Mouse (Mus musculus): Measurements from ENCODE around the gene Gm28372. TPM values are rescaled to one million over a fixed set of nuclear protein-coding genes. Genes with fewer than 3 reads are reported as not detected.

Gm28372 gene
- total and polyA plus RNA-seq, 3 experiments = not detected

- TF ChIP-seq TCF12 (IDR thresholded peaks at IDR 0.05; ENCODE audit: low read depth, low read length) (no peak; the same call in 1 of the 2 replicates), UBTF (IDR thresholded peaks at IDR 0.05; ENCODE audit: borderline replicate concordance, insufficient read depth, low read depth, low read length) (no peak), TAL1 (IDR thresholded peaks at IDR 0.05; ENCODE audit: low read length) (no peak), HCFC1 (IDR thresholded peaks at IDR 0.05; ENCODE audit: low read depth, low read length) (peak; percentile 93)
Measured at GRCm38 (mm10) chr2:130424126-130424853, 19.3 kb downstream of the Gm28372 start, which contains the start of the genes Vps16 and Pced1a (continued).

GRCm38 (mm10) chr2:130425112-130425511, 20.1 kb downstream of the Gm28372 start:
- Histone ChIP-seq H3K36me3 (ENCODE audit: control insufficient read depth in 1 of 2, insufficient read depth in 2 of 2, low read length in 2 of 2) (peaks cover 1 to 37% of the 10 kb centered on the region in 2 experiments; a peak in 3 of 4 replicates), H3K4me3 (ENCODE audit: control insufficient read depth in 1 of 2, insufficient read depth in 1 of 2, low read depth in 2 of 2, low read length in 2 of 2) (peak overlapping the region; percentile 76 to 81), H3K79me2 (ENCODE audit: control insufficient read depth, insufficient read depth, low read length, poor library complexity) (peaks cover 47% of the 10 kb centered on the region), H3K27me3 (ENCODE audit: control insufficient read depth in 1 of 2, insufficient read depth in 2 of 2, low read length in 2 of 2) (no peaks in the 10 kb centered on the region), H3K27ac (ENCODE audit: control insufficient read depth, low read depth, low read length) (peak overlapping the region; percentile 76), H3K9ac (ENCODE audit: control insufficient read depth, low read depth, low read length, poor library complexity, severe bottlenecking) (peak overlapping the region; percentile 92), H3K9me3 (replicated peaks; ENCODE audit: insufficient read depth, low read length) (no peaks in the 10 kb centered on the region), H3K4me1 (ENCODE audit: control insufficient read depth in 1 of 2, insufficient read depth in 2 of 2, low read length in 2 of 2) (peaks cover 20 to 34% of the 10 kb centered on the region in 2 experiments)
- DNase-seq (ENCODE audit: low read depth, low spot score) = no peak
- TF ChIP-seq SIN3A (IDR thresholded peaks at IDR 0.05; ENCODE audit: low read length) (no peak), CTCF (IDR thresholded peaks at IDR 0.05 in 2 of 3, conservative IDR thresholded peaks at IDR 0.05 in 1 of 3; ENCODE audit: control insufficient read depth in 1 of 3, insufficient read depth in 1 of 3, low read depth in 2 of 3, low read length in 3 of 3, poor library complexity in 1 of 3, severe bottlenecking in 1 of 3) (peak in 1 of 3 experiments; percentile 32; a peak in 2 of 6 replicates), RAD21 (IDR thresholded peaks at IDR 0.05; ENCODE audit: low read depth, low read length) (peak; percentile 39), GATA1 (IDR thresholded peaks at IDR 0.05; ENCODE audit: low read depth, low read length) (peak; percentile 12; the same call in 1 of the 2 replicates), ZC3H11A (IDR thresholded peaks at IDR 0.05; ENCODE audit: low read depth, low read length) (0 out of 2 replicates have a peak, but pooled peaks have one; percentile 18)

- no peaks in the 10 kb centered on the region for H3K9me3 ChIP-seq (replicated peaks; ENCODE audit: insufficient read depth, low read length)
- H3K27ac ChIP-seq (ENCODE audit: control insufficient read depth, low read depth, low read length) = peak overlapping the region; percentile 18; the same call in 1 of the 2 replicates
- H3K27me3 ChIP-seq (ENCODE audit: control insufficient read depth in 1 of 2, insufficient read depth in 2 of 2, low read length in 2 of 2) = no peaks in the 10 kb centered on the region
- peaks cover 5 to 36% of the 10 kb centered on the region in 2 experiments for H3K36me3 ChIP-seq (ENCODE audit: control insufficient read depth in 1 of 2, insufficient read depth in 2 of 2, low read length in 2 of 2)
- TF ChIP-seq ZMIZ1 (IDR thresholded peaks at IDR 0.05; ENCODE audit: low read depth, low read length) = no peak
- TF ChIP-seq UBTF (IDR thresholded peaks at IDR 0.05; ENCODE audit: borderline replicate concordance, insufficient read depth, low read depth, low read length) = no peak
- TF ChIP-seq ZC3H11A (IDR thresholded peaks at IDR 0.05; ENCODE audit: low read depth, low read length) = no peak
- no peak for TF ChIP-seq MXI1 (IDR thresholded peaks at IDR 0.05; ENCODE audit: low read depth, low read length)
- no peak for TF ChIP-seq E2F4 (IDR thresholded peaks at IDR 0.05; ENCODE audit: borderline replicate concordance, low read depth, low read length)
- no peak for TF ChIP-seq MAX (IDR thresholded peaks at IDR 0.05; ENCODE audit: low read length)
- TF ChIP-seq ZKSCAN1 (IDR thresholded peaks at IDR 0.05; ENCODE audit: low read depth, low read length) = no peak
- no peak for TF ChIP-seq ETS1 (IDR thresholded peaks at IDR 0.05; ENCODE audit: low read depth, low read length)
- TF ChIP-seq ZNF384 (IDR thresholded peaks at IDR 0.05; ENCODE audit: low read depth, low read length) = no peak
- no peak for TF ChIP-seq EP300 (IDR thresholded peaks at IDR 0.05; ENCODE audit: low read depth in 1 of 2, low read length in 2 of 2)
- H3K79me2 ChIP-seq (ENCODE audit: control insufficient read depth, insufficient read depth, low read length, poor library complexity) = peaks cover 52% of the 10 kb centered on the region
- H3K4me3 ChIP-seq (ENCODE audit: control insufficient read depth in 1 of 2, insufficient read depth in 1 of 2, low read depth in 2 of 2, low read length in 2 of 2) = no peak overlapping the region
- H3K9ac ChIP-seq (ENCODE audit: control insufficient read depth, low read depth, low read length, poor library complexity, severe bottlenecking) = no peak overlapping the region
- no peak for DNase-seq (ENCODE audit: low read depth, low spot score)
- H3K4me1 ChIP-seq (ENCODE audit: control insufficient read depth in 1 of 2, insufficient read depth in 2 of 2, low read length in 2 of 2) = peaks cover 25 to 26% of the 10 kb centered on the region in 2 experiments
Measured at GRCm38 (mm10) chr2:130429851-130430250, 24.8 kb downstream of the Gm28372 start.
